In genomic region chr2:33781655-33782400, GRCm38 (mm10) we compare ENCODE assay signal across 10 mouse cellular contexts.
A peak's percentile ranks its signal among the peaks of the same experiment; 100 is the strongest.
DNase-seq lines count a peak whose midpoint lies in the region; ATAC-seq and TF ChIP-seq lines count a peak whose summit lies in the region.
"Had no signal": no experiment of that assay in that cellular context is flagged by ENCODE, and none has a peak within 500 bp of the region (broad histone marks: within the 10 kb centered on the region; RNA-seq: fewer than 3 reads in every experiment).

No protein-coding gene starts in this region.

- no peaks in the 10 kb centered on the region for H3K36me3 ChIP-seq in ES-E14 (ENCODE audit: control insufficient read depth, insufficient read depth, low read length, poor library complexity, severe bottlenecking)
- H3K36me3 ChIP-seq in hindbrain, embryonic 15.5 days = peaks cover 5% of the 10 kb centered on the region; the same call in 1 of the 2 replicates
- H3K36me3 ChIP-seq in midbrain, embryonic 15.5 days (replicated peaks) = no peaks in the 10 kb centered on the region
- H3K36me3 ChIP-seq in heart, embryonic 11.5 days (ENCODE audit: control insufficient read depth, insufficient read depth, low read length) = peaks cover 24% of the 10 kb centered on the region

- no peak for TF ChIP-seq CTCF in layer of hippocampus, adult 2 months (conservative IDR thresholded peaks at IDR 0.05)

- no peaks in the 10 kb centered on the region for H3K9me3 ChIP-seq in ES-E14 (ENCODE audit: control insufficient read depth, insufficient read depth, low read depth, low read length)
- H3K9me3 ChIP-seq in hindbrain, embryonic 15.5 days = no peaks in the 10 kb centered on the region
- no peaks in the 10 kb centered on the region for H3K9me3 ChIP-seq in midbrain, embryonic 15.5 days
- H3K9me3 ChIP-seq in heart, embryonic 11.5 days (replicated peaks; ENCODE audit: control insufficient read depth, low read length) = peaks cover 33% of the 10 kb centered on the region

- no peak for ATAC-seq in hindbrain, embryonic 15.5 days (ENCODE audit: low FRiP score, low read depth)
- no peak for ATAC-seq in midbrain, embryonic 15.5 days (replicated peaks)
- ATAC-seq in heart, embryonic 11.5 days (replicated peaks; ENCODE audit: insufficient number of reproducible peaks, low FRiP score, low TSS enrichment) = no peak

- DNase-seq in ES-E14 (ENCODE audit: low read depth, low spot score) (peak; percentile 19), liver (no peak)
- peak; percentile 80 for DNase-seq in embryo, embryonic 9.5 days (ENCODE audit: extremely low spot score)
- DNase-seq in layer of hippocampus, adult 2 months (ENCODE audit: low spot score in 2 of 2) = no peak
- no peak for DNase-seq in adrenal gland, adult 18-20 months (ENCODE audit: low spot score in 2 of 2)
- DNase-seq: kidney, postnatal 36 days had no signal

- H3K9ac ChIP-seq in ES-E14 (ENCODE audit: insufficient read depth, low read depth, low read length, poor library complexity, severe bottlenecking) = no peak overlapping the region
- H3K9ac ChIP-seq in hindbrain, embryonic 15.5 days = no peak overlapping the region
- no peak overlapping the region for H3K9ac ChIP-seq in midbrain, embryonic 15.5 days
- no peak overlapping the region for H3K9ac ChIP-seq in heart, embryonic 11.5 days (ENCODE audit: low read depth, low read length)
- H3K9ac ChIP-seq: heart, embryonic 12.5 days had no signal

- in situ Hi-C loops in ES-E14 (cut with MboI; ENCODE audit: low sequenced_read_pairs in 2 of 2, unreplicated experiment in 2 of 2) = no loop called here

- H3K27ac ChIP-seq in ES-E14 (ENCODE audit: insufficient read depth, low read depth, low read length, poor library complexity, severe bottlenecking) = no peak overlapping the region
- H3K27ac ChIP-seq in hindbrain, embryonic 15.5 days (replicated peaks) = peak overlapping the region; percentile 3; the same call in 1 of the 2 replicates
- peak overlapping the region; percentile 45; the same call in 1 of the 2 replicates for H3K27ac ChIP-seq in midbrain, embryonic 15.5 days
- no peak overlapping the region for H3K27ac ChIP-seq in layer of hippocampus, adult 2 months
- no peak overlapping the region for H3K27ac ChIP-seq in heart, embryonic 11.5 days (ENCODE audit: low read depth, low read length)

- peaks cover 0 to 5% of the 10 kb centered on the region in 2 experiments; a peak in 1 of 4 replicates for H3K4me1 ChIP-seq in ES-E14 (ENCODE audit: control insufficient read depth in 2 of 2, insufficient read depth in 2 of 2, low read length in 2 of 2, poor library complexity in 1 of 2)
- peaks cover 37% of the 10 kb centered on the region for H3K4me1 ChIP-seq in hindbrain, embryonic 15.5 days (replicated peaks)
- H3K4me1 ChIP-seq in midbrain, embryonic 15.5 days = peaks cover 27% of the 10 kb centered on the region
- peaks cover 4% of the 10 kb centered on the region; the same call in 1 of the 2 replicates for H3K4me1 ChIP-seq in heart, embryonic 11.5 days (ENCODE audit: control insufficient read depth, insufficient read depth, low read length)

- H3K4me2 ChIP-seq in hindbrain, embryonic 15.5 days = no peak overlapping the region
- H3K4me2 ChIP-seq in midbrain, embryonic 15.5 days = no peak overlapping the region
- H3K4me2 ChIP-seq in heart, embryonic 11.5 days = no peak overlapping the region
- H3K4me2 ChIP-seq: heart, embryonic 12.5 days had no signal

- H3K4me3 ChIP-seq in ES-E14 (ENCODE audit: insufficient read depth in 1 of 2, low read depth in 1 of 2, low read length in 2 of 2, poor library complexity in 1 of 2, severe bottlenecking in 1 of 2) = no peak overlapping the region
- no peak overlapping the region for H3K4me3 ChIP-seq in hindbrain, embryonic 15.5 days
- H3K4me3 ChIP-seq in midbrain, embryonic 15.5 days = no peak overlapping the region
- no peak overlapping the region for H3K4me3 ChIP-seq in layer of hippocampus, adult 2 months
- H3K4me3 ChIP-seq in heart, embryonic 11.5 days (ENCODE audit: low read depth, low read length) = no peak overlapping the region
- H3K4me3 ChIP-seq: heart, embryonic 12.5 days had no signal

- WGBS in hindbrain, embryonic 15.5 days = 36% methylated on average over 11 of the region's 11 CpGs
- 40% methylated on average over 11 of the region's 11 CpGs for WGBS in midbrain, embryonic 15.5 days
- WGBS in heart, embryonic 11.5 days (ENCODE audit: insufficient replicate concordance) = 70% methylated on average over 11 of the region's 11 CpGs

- H3K27me3 ChIP-seq in hindbrain, embryonic 15.5 days = no peaks in the 10 kb centered on the region
- no peaks in the 10 kb centered on the region for H3K27me3 ChIP-seq in midbrain, embryonic 15.5 days (replicated peaks)
- no peaks in the 10 kb centered on the region for H3K27me3 ChIP-seq in heart, embryonic 11.5 days (ENCODE audit: control insufficient read depth, insufficient read depth, low read length)
- H3K27me3 ChIP-seq: heart, embryonic 12.5 days had no signal

TF ChIP-seq in ES-E14, 5 proteins besides CTCF, POLR2A, EP300 and RAD21:
- no peak for TF ChIP-seq ZC3H11A (IDR thresholded peaks at IDR 0.05; ENCODE audit: borderline replicate concordance, low read depth, low read length)
- TF ChIP-seq HCFC1 (IDR thresholded peaks at IDR 0.05; ENCODE audit: borderline replicate concordance, insufficient read depth, low read length) = no peak
- no peak for TF ChIP-seq CHD2 (IDR thresholded peaks at IDR 0.05; ENCODE audit: low read depth, low read length)
- TF ChIP-seq ZNF384 (IDR thresholded peaks at IDR 0.05; ENCODE audit: low read depth, low read length) = no peak
- no peak for TF ChIP-seq MAFK (IDR thresholded peaks at IDR 0.05; ENCODE audit: insufficient read depth, low read depth, low read length)
TF ChIP-seq in ES-E14: peak in this region for 0.

Comparison
In these comparisons a context has a peak if more than half of its experiments do, and no peak if none do; other contexts are left out.
1. DNase-seq: peak in ES-E14 (single experiment) and embryo, embryonic 9.5 days (single experiment); none in layer of hippocampus, adult 2 months (0 of 2), adrenal gland, adult 18-20 months (0 of 2) and liver (single experiment).
2. H3K27ac ChIP-seq: peak in hindbrain, embryonic 15.5 days (single experiment) and midbrain, embryonic 15.5 days (single experiment); none in ES-E14 (single experiment), layer of hippocampus, adult 2 months (single experiment) and heart, embryonic 11.5 days (single experiment).